Mouse (Mus musculus) cerebellum, postnatal 36 days (tissue): ENCODE data around the gene Pls1.
A peak's percentile ranks its signal among the peaks of the same experiment; 100 is the strongest.

Experiments
- DNase-seq, 2 experiments: peaks; one replicate each; pipeline ENCODE4 v3.0.0; 2021 to 2022; ENCODE audit warnings: mixed read lengths in 2 of 2

The Pls1 gene

GRCm38 (mm10) chr9:95844825-95845460 is at the start of gene Pls1:
Gene Pls1, minus strand, starts transcription at chr9:95845311.
- DNase-seq = peak; percentile 96 to 98

- no peak for DNase-seq
These were observed 37.6 kb upstream of the Pls1 start for GRCm38 (mm10) chr9:95882751-95883150.

- DNase-seq = no peak
These were observed 33.1 kb upstream of the Pls1 start for GRCm38 (mm10) chr9:95878246-95878645.

- peak in 1 of 2 experiments; percentile 11 for DNase-seq
These were observed 13.0 kb upstream of the Pls1 start for GRCm38 (mm10) chr9:95858027-95858570.

GRCm38 (mm10) chr9:95857414-95858026 is 12.4 kb upstream of the Pls1 start, which contains the start of gene Atr:
Gene Atr, plus strand, starts transcription at chr9:95857597.
- peak; percentile 92 to 94 for DNase-seq

- DNase-seq = no peak
These were observed 10.9 kb upstream of the Pls1 start for GRCm38 (mm10) chr9:95856004-95856403.

- no peak for DNase-seq
These were observed 9.8 kb upstream of the Pls1 start for GRCm38 (mm10) chr9:95854891-95855290.

- DNase-seq = peak; percentile 73 to 86
These were observed 7.8 kb upstream of the Pls1 start for GRCm38 (mm10) chr9:95852896-95853295.

- DNase-seq = no peak
These were observed 6.6 kb upstream of the Pls1 start for GRCm38 (mm10) chr9:95851671-95852070.

GRCm38 (mm10) chr9:95845711-95846110 is 600 bp upstream of the Pls1 start:
- DNase-seq = no peak

- DNase-seq = no peak
These were observed 5.7 kb downstream of the Pls1 start for GRCm38 (mm10) chr9:95839424-95839823.

- no peak for DNase-seq
These were observed 9.4 kb downstream of the Pls1 start for GRCm38 (mm10) chr9:95835741-95836140.

GRCm38 (mm10) chr9:95834799-95835198 is 10.3 kb downstream of the Pls1 start:
- DNase-seq = no peak

GRCm38 (mm10) chr9:95832758-95833157 is 12.4 kb downstream of the Pls1 start:
- no peak for DNase-seq

- DNase-seq = no peak
These were observed 17.5 kb downstream of the Pls1 start for GRCm38 (mm10) chr9:95827565-95827964.

- no peak for DNase-seq
These were observed 22.6 kb downstream of the Pls1 start for GRCm38 (mm10) chr9:95822531-95822930.

- no peak for DNase-seq
These were observed 29.4 kb downstream of the Pls1 start for GRCm38 (mm10) chr9:95815706-95816105.

GRCm38 (mm10) chr9:95815015-95815673 is 30.0 kb downstream of the Pls1 start:
- no peak for DNase-seq

GRCm38 (mm10) chr9:95813721-95814531 is 31.2 kb downstream of the Pls1 start:
- DNase-seq = no peak

GRCm38 (mm10) chr9:95811817-95812216 is 33.3 kb downstream of the Pls1 start:
- no peak for DNase-seq

GRCm38 (mm10) chr9:95809596-95809995 is 35.5 kb downstream of the Pls1 start:
- no peak for DNase-seq

- DNase-seq = peak in 1 of 2 experiments; percentile 9
These were observed 39.7 kb downstream of the Pls1 start for GRCm38 (mm10) chr9:95805449-95805848.

GRCm38 (mm10) chr9:95803783-95804182 is 41.3 kb downstream of the Pls1 start:
- DNase-seq = no peak
